Mouse (Mus musculus) MEL (cell line): Measurements from ENCODE around the gene Rora.

Source experiments
- BHLHE40 ChIP-seq: IDR thresholded peaks from 2 replicates; pipeline ENCODE4 v1.6.1; 2012; ENCODE audit warnings: low read depth, mild to moderate bottlenecking, inconsistent platforms, low read length, improper control_type of control experiment, borderline replicate concordance
- CHD1 ChIP-seq: IDR thresholded peaks from 2 replicates; pipeline ENCODE4 v1.6.1; 2012; ENCODE audit warnings: low read depth, mild to moderate bottlenecking, inconsistent platforms, low read length, improper control_type of control experiment
- CTCF ChIP-seq, 3 experiments: IDR thresholded peaks in 2 of 3; conservative IDR thresholded peaks in 1 of 3; 2 replicates each; pipeline ENCODE4 v1.5.1; 2011 to 2012; ENCODE audit warnings: low read length in 3 of 3, low read depth in 2 of 3, mild to moderate bottlenecking in 2 of 3, improper control_type of control experiment in 1 of 3, inconsistent platforms in 1 of 3, mixed read lengths in 1 of 3, moderate library complexity in 1 of 3; ENCODE audit not compliant: control insufficient read depth in 1 of 3, insufficient read depth in 1 of 3, poor library complexity in 1 of 3, severe bottlenecking in 1 of 3
- E2F4 ChIP-seq: IDR thresholded peaks from 2 replicates; pipeline ENCODE4 v1.6.1; 2011; ENCODE audit warnings: low read depth, low read length, improper control_type of control experiment, borderline replicate concordance
- GABPA ChIP-seq: IDR thresholded peaks from 2 replicates; pipeline ENCODE4 v1.6.1; 2012; ENCODE audit warnings: low read depth, mild to moderate bottlenecking, inconsistent platforms, low read length, improper control_type of control experiment, moderate library complexity
- HCFC1 ChIP-seq: IDR thresholded peaks from 2 replicates; pipeline ENCODE4 v1.6.1; 2012; ENCODE audit warnings: low read depth, mild to moderate bottlenecking, inconsistent platforms, low read length, improper control_type of control experiment, moderate library complexity
- POLR2A ChIP-seq, 2 experiments: IDR thresholded peaks; 2 replicates each; pipeline ENCODE4 v1.6.1; 2011 to 2012; ENCODE audit warnings: low read length in 2 of 2, mild to moderate bottlenecking in 2 of 2, control low read depth in 1 of 2, improper control_type of control experiment in 1 of 2, low read depth in 1 of 2, moderate library complexity in 1 of 2; ENCODE audit not compliant: control insufficient read depth in 1 of 2, insufficient read depth in 1 of 2, poor library complexity in 1 of 2
- RAD21 ChIP-seq: IDR thresholded peaks from 2 replicates; pipeline ENCODE4 v1.6.1; 2011; ENCODE audit warnings: mild to moderate bottlenecking, low read depth, low read length, improper control_type of control experiment
- USF1 ChIP-seq: IDR thresholded peaks from 2 replicates; pipeline ENCODE4 v1.6.1; 2014; ENCODE audit warnings: low read depth, mild to moderate bottlenecking, inconsistent platforms, low read length, improper control_type of control experiment, moderate library complexity
- USF2 ChIP-seq, 2 experiments: IDR thresholded peaks; 2 replicates each; pipeline ENCODE4 v1.6.1; 2011 to 2012; ENCODE audit warnings: improper control_type of control experiment in 2 of 2, low read length in 2 of 2, borderline replicate concordance in 1 of 2, inconsistent platforms in 1 of 2, low read depth in 1 of 2, mild to moderate bottlenecking in 1 of 2; ENCODE audit not compliant: insufficient read depth in 1 of 2

GRCm38 (mm10) chr9:68833323-68833722 is 179.7 kb downstream of the Rora start:
- TF ChIP-seq CTCF (IDR thresholded peaks at IDR 0.05 in 2 of 3, conservative IDR thresholded peaks at IDR 0.05 in 1 of 3; ENCODE audit: control insufficient read depth in 1 of 3, insufficient read depth in 1 of 3, low read depth in 2 of 3, low read length in 3 of 3, poor library complexity in 1 of 3, severe bottlenecking in 1 of 3) (no peak), POLR2A (IDR thresholded peaks at IDR 0.05; ENCODE audit: control insufficient read depth in 1 of 2, insufficient read depth in 1 of 2, low read depth in 1 of 2, low read length in 2 of 2, poor library complexity in 1 of 2) (no peak), CHD1 (no peak), RAD21 (no peak), E2F4 (no peak), USF2 (IDR thresholded peaks at IDR 0.05; ENCODE audit: borderline replicate concordance in 1 of 2, insufficient read depth in 1 of 2, low read depth in 1 of 2, low read length in 2 of 2) (no peak), HCFC1 (no peak), GABPA (no peak), BHLHE40 (no peak), USF1 (no peak)
